Mouse (Mus musculus) spleen, postnatal 36 days (tissue): ENCODE measurements around the gene Ano10.
A peak's percentile ranks its signal among the peaks of the same experiment; 100 is the strongest.

Experiments used
- DNase-seq, 2 experiments: peaks; one replicate each; pipeline ENCODE4 v3.0.0; 2022; ENCODE audit warnings: low spot score in 2 of 2, mixed read lengths in 1 of 2

Gene Ano10

DNA sequence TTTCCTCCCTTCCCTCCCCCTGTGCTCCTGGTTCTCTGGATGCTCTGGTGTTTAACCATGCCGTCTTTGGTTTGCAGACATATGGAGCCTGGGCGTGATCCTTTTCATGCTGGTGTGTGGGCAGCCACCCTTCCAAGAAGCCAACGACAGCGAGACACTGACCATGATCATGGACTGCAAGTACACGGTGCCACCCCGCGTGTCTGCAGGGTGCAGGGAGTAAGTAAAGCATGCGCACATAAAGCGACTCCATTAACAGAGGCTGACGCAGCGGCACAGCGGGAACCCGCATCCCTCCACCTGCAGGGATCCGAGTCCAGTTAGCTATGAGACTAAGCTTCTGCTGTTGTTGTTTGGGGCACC lies 137.2 kb downstream of the Ano10 start:
- no peak for DNase-seq

- DNase-seq, result no peak
These were observed 137.7 kb downstream of the Ano10 start for GRCm38 (mm10) chr9:122156389-122157078.

DNA sequence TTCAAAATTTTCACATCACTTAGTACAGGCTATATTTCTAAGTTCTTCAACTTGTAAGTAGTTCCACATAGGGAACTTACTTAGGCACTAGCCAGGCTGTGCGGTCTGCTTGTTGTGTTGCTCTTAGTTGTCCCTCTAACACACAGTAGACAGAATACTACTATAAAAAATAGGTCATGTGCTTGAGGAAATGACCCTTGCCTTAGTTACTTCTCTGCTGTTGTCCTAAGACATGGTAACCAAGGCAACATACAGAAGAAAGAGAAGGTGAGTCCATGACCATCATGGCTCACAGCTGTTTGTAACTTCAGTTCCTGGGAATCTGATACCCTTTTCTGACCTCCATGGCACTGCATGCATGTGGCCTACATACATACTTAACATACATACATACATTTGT lies 139.0 kb downstream of the Ano10 start:
- no peak for DNase-seq

DNA sequence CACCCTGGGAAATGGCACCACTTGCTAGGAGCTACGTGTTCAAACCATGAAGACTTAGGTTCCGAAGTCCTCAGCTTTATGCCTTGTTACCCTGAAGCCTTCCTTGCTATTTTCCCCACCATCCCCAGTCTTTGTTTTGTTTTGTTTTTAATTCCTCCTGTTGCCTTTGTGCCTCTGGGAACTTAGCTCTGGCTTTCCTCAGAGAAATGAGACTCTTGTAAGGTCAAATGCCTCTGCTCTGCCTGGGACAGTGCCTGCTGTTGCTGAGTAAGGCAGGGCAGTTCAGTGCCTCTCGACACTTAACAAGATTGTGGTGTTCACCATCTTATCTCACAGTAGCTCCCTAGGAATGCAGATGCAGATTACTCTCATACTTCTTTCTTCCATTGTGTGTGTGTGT lies 140.8 kb downstream of the Ano10 start:
- DNase-seq, result no peak

DNA sequence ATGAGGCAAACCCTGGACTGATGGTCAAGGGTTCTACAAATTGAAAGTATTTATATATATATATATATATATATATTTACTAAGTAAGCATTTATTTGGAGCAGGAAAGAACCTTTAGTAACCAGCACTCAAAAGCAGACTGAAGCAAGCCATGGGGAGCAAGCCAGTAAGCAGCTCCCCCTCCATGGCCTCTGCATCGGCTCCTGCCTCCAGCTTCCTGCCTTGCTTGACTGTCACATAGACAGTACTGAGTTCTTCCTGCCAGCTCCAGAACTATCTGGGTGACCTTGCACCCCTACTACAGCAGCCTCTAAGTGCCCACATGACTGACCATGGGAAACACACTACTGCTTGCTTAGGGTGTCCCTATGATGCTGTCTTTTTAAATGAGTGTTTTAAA lies 141.7 kb downstream of the Ano10 start:
- DNase-seq, result no peak

GRCm38 (mm10) chr9:122152063-122152462 lies 142.2 kb downstream of the Ano10 start:
- DNase-seq, result no peak

- DNase-seq, result peak; percentile 26 to 31
These were observed 144.0 kb downstream of the Ano10 start for GRCm38 (mm10) chr9:122149997-122150826.

- no peak for DNase-seq
These were observed 145.9 kb downstream of the Ano10 start for GRCm38 (mm10) chr9:122148356-122148755.

DNA sequence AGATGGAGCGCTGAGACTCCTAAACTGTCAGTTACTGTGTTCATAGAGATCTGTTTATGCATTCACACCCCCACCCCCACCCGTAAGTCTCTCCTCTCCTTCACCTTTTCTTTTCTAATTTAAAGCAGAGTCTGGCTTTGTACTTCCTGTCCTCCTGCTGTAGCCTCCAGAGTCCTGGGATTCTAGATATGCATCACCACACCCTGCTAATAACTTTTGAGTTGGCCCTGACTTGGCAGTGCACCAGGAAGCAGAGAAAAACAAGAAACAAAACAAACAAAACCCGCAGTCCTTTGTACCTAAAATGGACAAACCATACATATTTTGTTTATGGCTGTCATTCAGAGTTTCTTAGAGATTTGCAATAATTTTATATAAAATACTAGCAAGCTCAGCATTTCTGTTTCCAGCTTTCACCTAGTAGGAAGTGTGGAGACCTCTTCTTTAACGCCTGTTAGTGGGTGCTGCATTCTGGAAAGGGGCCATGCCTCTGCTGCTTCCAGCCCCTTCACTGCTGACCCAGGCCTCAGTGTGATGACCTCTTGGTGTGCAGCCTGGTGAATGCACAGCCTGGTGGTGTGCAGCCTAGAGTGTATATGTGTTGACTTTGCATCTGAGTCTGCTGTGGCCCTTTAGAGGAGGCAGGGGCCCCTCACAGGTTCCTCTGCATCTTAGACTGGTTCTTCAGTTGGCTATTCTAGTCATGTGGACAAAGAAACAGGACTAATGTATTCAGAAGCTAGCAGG lies 147.9 kb downstream of the Ano10 start:
- no peak for DNase-seq

GRCm38 (mm10) chr9:122145677-122146076 lies 148.5 kb downstream of the Ano10 start:
- DNase-seq, result no peak

DNA sequence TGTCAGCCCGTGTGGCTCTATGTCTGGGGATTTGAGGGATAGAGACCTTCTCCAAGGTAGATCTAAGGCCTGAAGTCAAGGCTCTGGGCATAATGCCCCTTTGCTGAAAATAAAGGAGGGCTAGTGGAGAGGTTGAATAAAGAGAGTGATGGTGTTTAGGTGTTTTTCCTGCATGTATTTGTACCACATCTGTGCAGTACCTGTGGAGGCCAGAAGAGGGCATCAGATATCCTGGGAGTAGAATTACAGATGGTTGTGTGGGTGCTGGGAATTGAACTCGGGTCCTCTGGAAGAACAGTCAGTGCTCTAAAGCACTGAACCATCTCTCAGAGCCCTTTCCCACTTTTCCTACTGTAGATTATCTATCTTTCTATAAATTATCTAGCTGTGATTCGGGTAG lies 149.4 kb downstream of the Ano10 start:
- no peak for DNase-seq

DNA sequence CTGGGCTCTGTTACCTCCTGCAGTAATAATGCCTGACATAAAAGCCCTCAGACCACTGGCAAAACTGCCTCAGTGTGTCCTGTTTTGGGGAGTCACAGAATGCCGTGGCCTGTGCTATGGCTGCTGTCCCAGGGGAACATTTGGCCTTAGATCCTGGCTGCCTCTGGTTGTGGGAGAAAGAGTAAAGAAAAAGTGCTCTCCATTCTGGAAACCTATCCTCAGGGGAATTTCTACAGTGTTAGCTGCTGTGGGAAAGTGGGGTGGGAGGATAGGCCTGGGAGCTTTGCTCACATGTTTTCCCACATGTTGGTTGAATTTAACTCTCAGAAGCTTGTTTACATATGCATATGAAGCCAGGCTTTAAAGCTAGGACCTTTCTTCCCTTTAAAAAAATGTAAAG lies 151.0 kb downstream of the Ano10 start:
- DNase-seq, result no peak

DNA sequence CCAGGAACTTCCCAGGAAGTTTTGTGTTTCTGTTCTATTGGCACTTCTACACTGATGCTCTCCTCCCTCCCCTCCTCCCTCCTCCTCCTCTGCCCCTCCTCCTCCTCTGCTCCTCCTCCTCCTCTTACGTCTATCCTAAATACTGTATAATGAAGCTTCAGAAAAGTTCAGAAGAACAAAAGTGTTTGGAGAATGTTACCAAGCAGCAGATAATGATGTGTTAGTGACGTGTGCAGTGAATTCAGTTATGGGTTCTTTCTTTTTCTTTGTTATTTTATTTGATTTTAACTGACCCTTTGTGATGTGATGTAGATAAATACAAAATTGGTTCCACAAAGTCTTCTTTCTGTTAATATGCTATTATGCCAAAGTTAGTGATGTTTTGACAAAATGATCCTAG lies 155.0 kb downstream of the Ano10 start:
- DNase-seq, result no peak

- no peak for DNase-seq
These were observed 155.7 kb downstream of the Ano10 start for GRCm38 (mm10) chr9:122138371-122139029.

DNA sequence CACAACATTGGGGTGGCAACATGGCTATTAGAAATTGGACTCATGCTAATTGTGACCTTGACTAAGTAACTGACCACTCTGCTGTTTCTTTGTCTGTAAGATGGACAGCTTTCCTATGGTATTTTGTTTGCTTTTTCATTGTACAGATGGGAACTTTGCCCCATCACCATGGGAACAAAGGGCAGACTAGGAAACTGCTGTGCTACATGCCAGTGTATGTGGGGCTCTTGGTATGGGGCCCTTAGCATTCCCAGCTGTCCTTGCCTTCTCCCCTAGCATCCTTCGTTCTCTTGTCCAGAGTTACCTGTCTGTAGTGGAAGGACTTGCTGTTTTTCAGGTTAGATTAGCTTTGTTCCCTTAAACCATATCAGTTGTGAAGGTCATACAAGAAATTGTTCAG lies 156.3 kb downstream of the Ano10 start:
- DNase-seq, result no peak

GRCm38 (mm10) chr9:122135885-122136170 lies 158.4 kb downstream of the Ano10 start:
- DNase-seq, result no peak

DNA sequence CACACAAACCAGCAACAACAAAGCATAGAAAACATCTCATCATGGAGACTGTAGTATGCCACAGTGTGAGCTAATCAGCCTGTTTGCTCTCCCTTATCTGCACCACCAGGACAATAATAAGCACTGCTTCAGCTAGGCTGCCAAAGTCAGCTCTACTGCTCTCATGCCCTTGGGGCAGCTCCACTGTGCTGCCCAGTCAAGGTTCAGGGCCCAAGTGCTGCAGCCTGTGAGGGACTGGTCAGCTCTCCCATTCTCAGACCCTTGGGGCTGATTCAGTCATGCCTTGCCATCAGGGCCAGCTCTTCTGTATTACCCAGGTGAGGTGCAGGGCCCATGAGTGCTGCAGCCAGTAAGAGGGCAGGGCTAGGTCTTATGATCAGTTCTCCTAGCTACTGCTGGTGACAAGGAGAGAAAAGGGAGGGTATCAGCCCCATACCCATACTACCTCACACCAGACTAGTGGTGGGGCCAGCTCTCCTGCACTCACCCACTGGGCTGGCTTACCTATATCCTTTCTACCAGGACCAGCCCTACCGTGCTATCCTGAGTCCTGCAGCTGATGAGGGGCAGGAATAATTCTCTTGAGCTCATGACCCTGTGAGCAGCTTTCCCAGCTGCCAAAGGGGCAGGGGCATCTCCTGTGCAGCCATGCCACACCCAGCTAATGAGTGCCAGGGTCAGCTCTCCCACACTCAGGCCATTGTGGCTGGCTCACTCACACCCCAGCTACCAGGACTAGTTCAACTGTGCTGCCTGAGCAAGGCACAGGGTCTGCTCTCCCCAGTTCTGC lies 158.9 kb downstream of the Ano10 start:
- no peak for DNase-seq

- no peak for DNase-seq
These were observed 162.1 kb downstream of the Ano10 start for GRCm38 (mm10) chr9:122132145-122132544.

DNA sequence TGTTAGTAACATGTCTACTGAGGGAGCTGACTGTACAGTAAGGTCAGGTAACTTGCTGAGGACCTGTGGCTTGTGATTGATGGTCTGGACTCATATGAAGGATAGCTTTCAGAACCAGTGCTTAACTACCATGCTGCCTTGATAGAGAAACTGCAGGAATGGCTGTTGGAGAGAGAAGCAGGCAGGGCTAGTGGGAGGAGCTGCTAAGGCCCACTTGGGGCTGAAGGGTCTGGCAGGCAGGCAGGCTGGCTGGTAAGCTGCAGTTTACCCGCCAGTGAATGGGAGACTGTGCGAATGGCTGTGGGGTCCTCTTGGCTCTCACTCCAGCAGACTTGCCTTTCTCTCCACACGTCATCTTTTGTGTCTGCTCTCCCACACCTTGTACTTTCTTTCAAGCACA lies 163.6 kb downstream of the Ano10 start:
- DNase-seq, result no peak

DNA sequence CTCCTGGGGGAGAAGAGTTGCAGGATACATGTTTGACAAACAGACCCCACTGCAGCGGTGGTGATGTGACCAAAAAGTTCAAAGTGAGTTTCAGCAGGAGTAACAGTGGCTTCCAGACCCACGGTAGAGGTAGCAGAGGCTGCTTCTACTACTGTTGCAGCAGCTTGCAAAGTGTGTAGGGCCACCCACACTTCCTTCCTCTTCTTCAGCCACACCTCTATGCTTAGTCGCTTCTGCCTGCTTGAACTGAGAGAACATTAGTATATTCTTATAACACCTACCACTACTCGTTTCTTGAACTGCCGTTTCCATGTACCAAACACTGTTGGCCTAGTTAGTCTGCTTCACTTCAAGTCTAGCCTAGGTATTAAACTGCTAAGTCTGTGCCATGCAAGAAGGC lies 165.5 kb downstream of the Ano10 start:
- DNase-seq, result peak; percentile 79 to 82

DNA sequence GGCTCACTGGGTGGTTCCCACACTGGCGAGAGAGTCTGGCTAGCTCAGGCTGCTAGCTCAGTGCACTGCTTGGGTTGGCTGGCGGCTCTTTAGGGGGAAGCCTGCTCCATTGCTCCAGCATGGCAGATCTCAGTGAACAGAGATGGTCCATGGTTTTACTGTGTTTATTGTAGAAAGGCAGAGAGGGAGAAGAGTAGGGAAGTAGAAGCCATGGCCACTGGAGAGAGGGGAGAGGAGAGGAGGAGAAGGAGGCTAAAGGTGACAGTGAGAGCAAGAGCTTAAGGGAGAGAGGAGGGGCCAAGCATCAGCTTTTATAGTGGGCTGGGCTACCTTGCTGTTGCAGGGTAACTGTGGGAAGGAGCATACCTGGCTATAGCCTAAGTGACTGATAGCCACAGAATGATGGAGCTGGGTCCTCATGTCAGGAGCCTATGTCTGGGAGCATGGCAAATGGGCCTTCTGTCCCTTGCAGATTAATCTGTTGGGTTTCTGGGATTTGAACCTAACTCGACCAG lies 166.9 kb downstream of the Ano10 start:
- no peak for DNase-seq
